Comparison of ENCODE assay signal across 16 mouse cellular contexts in the genomic region with DNA sequence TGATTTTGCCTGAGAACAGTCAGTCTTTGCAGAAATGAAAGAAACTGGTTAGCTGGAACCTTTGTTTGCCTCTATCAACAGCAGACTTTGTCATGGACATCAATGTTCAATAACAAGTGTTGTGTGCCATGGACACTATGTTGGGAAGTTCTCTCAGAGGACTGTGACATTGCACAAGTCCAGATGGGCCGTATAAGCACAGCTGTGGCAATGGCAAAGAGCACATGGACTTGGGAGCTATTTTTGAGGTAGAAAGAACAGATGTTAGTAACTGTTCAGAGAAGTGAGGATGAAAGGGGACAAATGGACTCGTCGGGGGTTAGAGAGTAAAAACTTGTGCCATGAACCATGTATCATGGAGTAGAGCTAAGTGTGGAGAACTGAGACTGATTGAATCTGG.
DNase-seq lines count a peak whose midpoint lies in the region; ATAC-seq and TF ChIP-seq lines count a peak whose summit lies in the region.
"Had no signal": no experiment of that assay in that cellular context is flagged by ENCODE, and none has a peak within 500 bp of the region (broad histone marks: within the 10 kb centered on the region; RNA-seq: fewer than 3 reads in every experiment).

No protein-coding gene starts in this region.

- no peak for TF ChIP-seq POLR2A in heart, adult 2 months (IDR thresholded peaks at IDR 0.05; ENCODE audit: insufficient read depth, low read depth, low read length)

- intact Hi-C loops in heart, adult 2 months (cut with DNase I), result no loop called here
- intact Hi-C loops in heart, postnatal 36 days (cut with DNase I), result no loop called here
- intact Hi-C loops in left cerebral cortex, postnatal 25 days (cut with DNase I), result loop anchor here (10.0 kb wide), 1 partner anchor 488 kb away; the partner anchor contains the start of gene Plch1

- TF ChIP-seq CTCF in heart, adult 2 months (IDR thresholded peaks at IDR 0.05), result no peak
- no peak for TF ChIP-seq CTCF in lung, postnatal 0 days (IDR thresholded peaks at IDR 0.05)

- no peak overlapping the region for H3K4me3 ChIP-seq in heart, adult 2 months
- no peak overlapping the region for H3K4me3 ChIP-seq in heart, embryonic 11.5 days (ENCODE audit: low read depth, low read length)
- H3K4me3 ChIP-seq in lung, postnatal 0 days (ENCODE audit: low read depth, low read length), result no peak overlapping the region
- H3K4me3 ChIP-seq in midbrain, embryonic 16.5 days (ENCODE audit: low read depth, low read length), result no peak overlapping the region
- H3K4me3 ChIP-seq: forebrain, embryonic 12.5 days; kidney, embryonic 15.5 days; limb, embryonic 13.5 days; liver, embryonic 15.5 days had no signal

- 72% methylated on average over 3 of the region's 3 CpGs for WGBS in heart, adult 2 months
- 82% methylated on average over 3 of the region's 3 CpGs for WGBS in heart, embryonic 11.5 days (ENCODE audit: insufficient replicate concordance)
- WGBS in lung, postnatal 0 days, result 62% methylated on average over 3 of the region's 3 CpGs
- WGBS in midbrain, embryonic 16.5 days, result 90% methylated on average over 3 of the region's 3 CpGs

- no peaks in the 10 kb centered on the region for H3K79me2 ChIP-seq in heart, adult 2 months (replicated peaks; ENCODE audit: control insufficient read depth, insufficient read depth, low read length)

- no peaks in the 10 kb centered on the region for H3K4me1 ChIP-seq in heart, adult 2 months (ENCODE audit: control insufficient read depth, insufficient read depth, low read length)
- no peaks in the 10 kb centered on the region for H3K4me1 ChIP-seq in heart, embryonic 11.5 days (ENCODE audit: control insufficient read depth, insufficient read depth, low read length)
- no peaks in the 10 kb centered on the region for H3K4me1 ChIP-seq in lung, postnatal 0 days (ENCODE audit: insufficient read depth, low read depth, low read length)
- no peaks in the 10 kb centered on the region for H3K4me1 ChIP-seq in midbrain, embryonic 16.5 days (ENCODE audit: control insufficient read depth, insufficient read depth, low read length)
- H3K4me1 ChIP-seq: forebrain, embryonic 12.5 days; kidney, embryonic 15.5 days; limb, embryonic 13.5 days; liver, embryonic 15.5 days had no signal

- H3K27ac ChIP-seq in heart, adult 2 months, result no peak overlapping the region
- H3K27ac ChIP-seq in heart, embryonic 11.5 days (ENCODE audit: low read depth, low read length), result no peak overlapping the region
- no peak overlapping the region for H3K27ac ChIP-seq in lung, postnatal 0 days (ENCODE audit: low read length)
- H3K27ac ChIP-seq in midbrain, embryonic 16.5 days (ENCODE audit: low read length), result no peak overlapping the region
- H3K27ac ChIP-seq: forebrain, embryonic 12.5 days; kidney, embryonic 15.5 days; limb, embryonic 13.5 days; liver, embryonic 15.5 days had no signal

- peak; percentile 44 to 58 for DNase-seq in heart, adult 2 months
- peak; percentile 22 to 25 for DNase-seq in heart, postnatal 36 days
- peak; percentile 84 for DNase-seq in lung, postnatal 0 days (ENCODE audit: low spot score)
- DNase-seq in left cerebral cortex, postnatal 25 days (ENCODE audit: low spot score in 2 of 2), result no peak
- no peak for DNase-seq in right cerebral cortex, postnatal 14 days
- DNase-seq: cerebellum, adult 8-10 months; right cerebral cortex, postnatal 25 days; thymus, adult 2 months had no signal

- H3K27me3 ChIP-seq in heart, adult 2 months (ENCODE audit: control insufficient read depth, insufficient read depth, low read length), result no peaks in the 10 kb centered on the region
- H3K27me3 ChIP-seq in heart, embryonic 11.5 days (ENCODE audit: control insufficient read depth, insufficient read depth, low read length), result no peaks in the 10 kb centered on the region
- no peaks in the 10 kb centered on the region for H3K27me3 ChIP-seq in lung, postnatal 0 days (replicated peaks; ENCODE audit: insufficient read depth, low read length)
- H3K27me3 ChIP-seq in midbrain, embryonic 16.5 days (ENCODE audit: control insufficient read depth, insufficient read depth, low read depth, low read length), result no peaks in the 10 kb centered on the region
- H3K27me3 ChIP-seq: forebrain, embryonic 12.5 days; kidney, embryonic 15.5 days; limb, embryonic 13.5 days; liver, embryonic 15.5 days had no signal

- no peak overlapping the region for H3K9ac ChIP-seq in heart, adult 2 months (ENCODE audit: low read depth, low read length)
- no peak overlapping the region for H3K9ac ChIP-seq in heart, embryonic 11.5 days (ENCODE audit: low read depth, low read length)
- no peak overlapping the region for H3K9ac ChIP-seq in lung, postnatal 0 days (replicated peaks; ENCODE audit: low read depth)
- no peak overlapping the region for H3K9ac ChIP-seq in midbrain, embryonic 16.5 days (ENCODE audit: low read depth, low read length)
- H3K9ac ChIP-seq: forebrain, embryonic 12.5 days; kidney, embryonic 15.5 days; limb, embryonic 13.5 days; liver, embryonic 15.5 days had no signal

- no peak overlapping the region for H3K4me2 ChIP-seq in heart, embryonic 11.5 days
- no peak overlapping the region for H3K4me2 ChIP-seq in lung, postnatal 0 days (replicated peaks; ENCODE audit: low read depth, low read length)
- no peak overlapping the region for H3K4me2 ChIP-seq in midbrain, embryonic 16.5 days (ENCODE audit: low read length)
- H3K4me2 ChIP-seq: forebrain, embryonic 12.5 days; kidney, embryonic 15.5 days; limb, embryonic 13.5 days; liver, embryonic 15.5 days had no signal

- 0 out of 2 replicates have a peak, but pooled peaks have one; percentile 51 for TF ChIP-seq EP300 in heart, adult 2 months (IDR thresholded peaks at IDR 0.05; ENCODE audit: insufficient read depth, low read depth, low read length)
- peak; percentile 87 for TF ChIP-seq EP300 in lung, postnatal 0 days (IDR thresholded peaks at IDR 0.05)

- H3K36me3 ChIP-seq in heart, adult 2 months (ENCODE audit: control insufficient read depth, insufficient read depth, low read length), result no peaks in the 10 kb centered on the region
- H3K36me3 ChIP-seq in heart, embryonic 11.5 days (ENCODE audit: control insufficient read depth, insufficient read depth, low read length), result no peaks in the 10 kb centered on the region
- no peaks in the 10 kb centered on the region for H3K36me3 ChIP-seq in lung, postnatal 0 days (ENCODE audit: insufficient read depth, low read length)
- H3K36me3 ChIP-seq in midbrain, embryonic 16.5 days (ENCODE audit: control insufficient read depth, insufficient read depth, low read length), result no peaks in the 10 kb centered on the region
- H3K36me3 ChIP-seq: forebrain, embryonic 12.5 days; kidney, embryonic 15.5 days; limb, embryonic 13.5 days; liver, embryonic 15.5 days had no signal

- ATAC-seq in heart, embryonic 11.5 days (replicated peaks; ENCODE audit: insufficient number of reproducible peaks, low FRiP score, low TSS enrichment), result no peak
- ATAC-seq in lung, postnatal 0 days, result peak; percentile 95
- ATAC-seq in midbrain, embryonic 16.5 days, result no peak
- ATAC-seq: hindbrain, embryonic 16.5 days; intestine, embryonic 16.5 days had no signal

- H3K9me3 ChIP-seq in heart, embryonic 11.5 days (replicated peaks; ENCODE audit: control insufficient read depth, low read length), result no peaks in the 10 kb centered on the region
- no peaks in the 10 kb centered on the region for H3K9me3 ChIP-seq in lung, postnatal 0 days (ENCODE audit: low read length)
- no peaks in the 10 kb centered on the region for H3K9me3 ChIP-seq in midbrain, embryonic 16.5 days (replicated peaks; ENCODE audit: control insufficient read depth, low read length, poor library complexity, severe bottlenecking)
- H3K9me3 ChIP-seq: forebrain, embryonic 12.5 days; kidney, embryonic 15.5 days; limb, embryonic 13.5 days; liver, embryonic 15.5 days had no signal

Comparison
In these comparisons a context has a peak if more than half of its experiments do, and no peak if none do; other contexts are left out.
1. DNase-seq: peak in heart, adult 2 months (2 of 2), heart, postnatal 36 days (2 of 2) and lung, postnatal 0 days (single experiment); none in left cerebral cortex, postnatal 25 days (0 of 2) and right cerebral cortex, postnatal 14 days (single experiment).